Mouse (Mus musculus) intestine, embryonic 16.5 days (tissue): ENCODE data around the gene Sectm1b. TPM values are rescaled to one million over a fixed set of nuclear protein-coding genes. Genes with fewer than 3 reads are reported as not detected.
"Not testable (repeated sequence)": the region's sequence is repeated elsewhere in the genome, so short reads cannot be mapped to it uniquely, and the experiment has no call there.

Source experiments
- ATAC-seq: fragments of 200-750 bp; cut with Nextera tagmentation; 2 replicates; pipeline ENCODE4 v1.8.0; 2017; ENCODE audit warnings: moderate TSS enrichment, moderate library complexity
- H3K27ac ChIP-seq: fragments of 300-500 bp; sonication (generic); 2 replicates; pipeline ENCODE4 v1.5.1; 2014; ENCODE audit warnings: mild to moderate bottlenecking, low read length
- H3K27me3 ChIP-seq: fragments of 300-500 bp; sonication (generic); replicated peaks from 2 replicates; pipeline ENCODE4 v1.6.1; 2014; ENCODE audit warnings: low read length, control low read depth, mixed read lengths; ENCODE audit not compliant: control insufficient read depth, insufficient read depth
- H3K36me3 ChIP-seq: fragments of 300-500 bp; sonication (generic); 2 replicates; pipeline ENCODE4 v1.6.1; 2014; ENCODE audit warnings: low read length, control low read depth; ENCODE audit not compliant: control insufficient read depth, insufficient read depth
- H3K4me1 ChIP-seq: fragments of 300-500 bp; sonication (generic); 2 replicates; pipeline ENCODE4 v1.6.1; 2014; ENCODE audit warnings: low read length, control low read depth, mixed read lengths; ENCODE audit not compliant: control insufficient read depth, insufficient read depth
- H3K4me2 ChIP-seq: fragments of 300-500 bp; sonication (generic); 2 replicates; pipeline ENCODE4 v1.6.1; 2014; ENCODE audit warnings: low read depth, low read length, control low read depth
- H3K4me3 ChIP-seq: fragments of 300-500 bp; sonication (generic); 2 replicates; pipeline ENCODE4 v1.5.1; 2014; ENCODE audit warnings: mild to moderate bottlenecking, low read length
- H3K9ac ChIP-seq: fragments of 300-500 bp; sonication (generic); 2 replicates; pipeline ENCODE4 v1.6.1; 2014; ENCODE audit warnings: low read depth, low read length
- H3K9me3 ChIP-seq: fragments of 300-500 bp; sonication (generic); 2 replicates; pipeline ENCODE4 v1.6.1; 2016; ENCODE audit warnings: low read length, control low read depth; ENCODE audit not compliant: control insufficient read depth
- WGBS: fragments of 180-500 bp; shearing (Covaris S2); extraction: QIAGEN DNeasy Blood & Tissue Kit; methylation state at CpG from one replicate; pipeline ENCODE4 v1.1.7; 2014; 5-methylcytosine and 5-hydroxymethylcytosine counted together
- polyA plus RNA-seq: library from polyadenylated mRNA; unstranded; fragments of >200 nt; fragmentation: Nextera tagmentation; extraction: Ambion mirVana; gene quantifications from 2 replicates; pipeline ENCODE4 v1.2.1, GENCODE M21; 2015

Gene Sectm1b
- polyA plus RNA-seq, 1 experiment from 2014 or later: 0.93 TPM

DNA sequence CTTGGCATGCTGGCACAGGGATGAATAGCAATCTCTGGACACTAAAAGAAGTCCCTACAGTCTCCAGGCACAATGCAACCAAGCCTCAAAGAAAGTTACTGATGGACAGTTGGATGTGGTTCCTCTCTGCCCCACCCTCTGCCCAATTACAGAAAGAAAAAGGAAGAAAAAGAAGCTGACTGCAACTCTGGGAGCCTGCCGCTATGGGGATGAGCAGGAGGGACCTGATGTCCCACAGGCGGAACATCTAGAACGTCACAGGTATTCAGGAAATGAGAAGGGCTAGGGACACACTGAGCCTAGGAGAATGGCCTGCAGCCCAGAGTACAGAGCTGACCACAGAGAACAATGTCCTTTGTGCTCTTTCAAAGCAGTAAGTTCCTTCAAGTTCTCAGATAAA is 18.9 kb upstream of the Sectm1b start:
- Histone ChIP-seq H3K27ac (0 out of 2 replicates have a peak overlapping the region, but pooled peaks have one; percentile 24), H3K27me3 (no peaks in the 10 kb centered on the region), H3K36me3 (no peaks in the 10 kb centered on the region), H3K9ac (no peak overlapping the region), H3K4me1 (peaks cover 8% of the 10 kb centered on the region; the same call in 1 of the 2 replicates), H3K9me3 (no peaks in the 10 kb centered on the region), H3K4me2 (no peak overlapping the region), H3K4me3 (no peak overlapping the region)
- no peak for ATAC-seq
- WGBS: 88% methylated on average over 3 of the region's 3 CpGs

DNA sequence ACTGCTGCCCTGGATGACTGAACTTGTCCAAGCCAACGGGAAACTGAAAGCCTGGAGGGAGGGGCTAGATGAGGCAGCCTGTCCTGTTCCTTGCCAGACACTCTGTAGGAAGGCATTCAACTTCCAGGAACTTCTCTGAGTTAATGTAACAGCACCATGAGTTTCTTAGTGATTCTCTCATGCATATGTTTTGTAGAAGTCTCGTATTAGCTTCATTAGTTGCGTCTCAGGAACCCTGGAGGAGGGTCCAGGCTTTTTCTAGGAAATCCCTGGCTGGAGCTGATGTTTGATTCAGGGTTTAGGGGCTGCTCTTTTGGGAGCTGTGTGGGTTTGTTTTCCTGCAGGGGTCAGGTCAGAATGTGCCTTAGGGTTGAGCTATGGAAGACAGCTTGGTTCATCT is 17.8 kb upstream of the Sectm1b start, which contains the start of gene Sectm1a:
Sectm1a (minus strand) TSS at position 101 of the 400 bp plus-strand sequence.
- no peaks in the 10 kb centered on the region for H3K27me3 ChIP-seq
- no peak within 1 kb of the TSS for H3K27ac ChIP-seq
- H3K36me3 ChIP-seq: no peaks in the 10 kb centered on the region
- H3K4me2 ChIP-seq: no peak within 1 kb of the TSS
- WGBS: 65% methylated on average over 3 of the region's 3 CpGs
- no peak within 1 kb of the TSS for H3K4me3 ChIP-seq
- no peak within 1 kb of the TSS for H3K9ac ChIP-seq
- H3K9me3 ChIP-seq: no peaks in the 10 kb centered on the region
- ATAC-seq: no peak
- H3K4me1 ChIP-seq: peaks cover 8% of the 10 kb centered on the region; the same call in 1 of the 2 replicates

DNA sequence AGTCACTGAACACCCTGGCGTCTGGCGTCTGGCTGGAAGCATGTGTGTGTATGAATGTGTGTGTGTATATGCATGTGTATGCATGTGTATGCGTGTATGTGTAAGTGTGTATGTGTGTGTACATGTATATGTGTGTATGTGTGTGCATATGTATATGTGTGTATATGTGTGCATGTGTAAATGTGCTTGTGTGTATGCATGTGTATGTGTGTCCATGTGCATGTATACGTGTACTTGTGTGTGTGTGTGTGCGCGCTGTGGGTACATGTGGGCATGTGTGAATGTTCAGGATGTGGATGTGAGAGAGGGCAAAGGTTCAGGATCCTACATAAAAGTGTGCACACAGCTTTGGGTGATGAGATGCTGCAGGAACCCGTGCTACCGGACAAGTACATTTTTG is 17.0 kb upstream of the Sectm1b start:
- H3K9ac ChIP-seq: no peak overlapping the region
- H3K27me3 ChIP-seq: no peaks in the 10 kb centered on the region
- WGBS: 93% methylated on average over 8 of the region's 8 CpGs
- H3K4me1 ChIP-seq: peaks cover 8% of the 10 kb centered on the region; the same call in 1 of the 2 replicates
- no peaks in the 10 kb centered on the region for H3K9me3 ChIP-seq
- no peak overlapping the region for H3K4me2 ChIP-seq
- H3K4me3 ChIP-seq: no peak overlapping the region
- ATAC-seq: no peak
- H3K27ac ChIP-seq: no peak overlapping the region
- H3K36me3 ChIP-seq: no peaks in the 10 kb centered on the region

DNA sequence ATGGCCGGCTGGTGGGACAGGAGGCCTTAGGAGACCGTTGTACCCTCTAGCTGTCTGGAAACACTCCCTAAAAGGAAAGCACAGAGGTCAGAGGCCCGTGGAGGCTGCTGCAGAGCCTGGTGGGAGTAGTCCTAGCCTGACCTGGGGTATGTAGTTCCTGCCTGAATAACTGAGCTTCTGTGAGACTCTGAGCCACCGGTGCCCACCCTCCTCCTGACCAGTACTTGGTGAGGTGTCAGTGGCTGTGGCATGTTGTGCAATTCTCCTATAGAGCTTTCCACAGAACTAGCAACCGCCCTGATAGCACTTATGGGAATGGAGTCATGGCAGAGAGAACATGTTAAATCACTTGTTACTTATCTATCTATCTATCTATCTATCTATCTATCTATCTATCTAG is 12.3 kb upstream of the Sectm1b start:
- Histone ChIP-seq H3K4me3 (no peak overlapping the region), H3K4me1 (no peaks in the 10 kb centered on the region), H3K36me3 (no peaks in the 10 kb centered on the region), H3K9me3 (no peaks in the 10 kb centered on the region), H3K9ac (no peak overlapping the region), H3K4me2 (no peak overlapping the region), H3K27me3 (no peaks in the 10 kb centered on the region), H3K27ac (no peak overlapping the region)
- 71% methylated on average over 5 of the region's 5 CpGs for WGBS
- no peak for ATAC-seq

GRCm38 (mm10) chr11:121069662-121070061 is 6.3 kb upstream of the Sectm1b start:
- H3K36me3 ChIP-seq, H3K4me2 ChIP-seq, H3K27me3 ChIP-seq, H3K9me3 ChIP-seq, H3K9ac ChIP-seq, H3K4me1 ChIP-seq, ATAC-seq, H3K4me3 ChIP-seq, H3K27ac ChIP-seq: not testable (repeated sequence)
- 94% methylated on average over 11 of the region's 16 CpGs for WGBS

DNA sequence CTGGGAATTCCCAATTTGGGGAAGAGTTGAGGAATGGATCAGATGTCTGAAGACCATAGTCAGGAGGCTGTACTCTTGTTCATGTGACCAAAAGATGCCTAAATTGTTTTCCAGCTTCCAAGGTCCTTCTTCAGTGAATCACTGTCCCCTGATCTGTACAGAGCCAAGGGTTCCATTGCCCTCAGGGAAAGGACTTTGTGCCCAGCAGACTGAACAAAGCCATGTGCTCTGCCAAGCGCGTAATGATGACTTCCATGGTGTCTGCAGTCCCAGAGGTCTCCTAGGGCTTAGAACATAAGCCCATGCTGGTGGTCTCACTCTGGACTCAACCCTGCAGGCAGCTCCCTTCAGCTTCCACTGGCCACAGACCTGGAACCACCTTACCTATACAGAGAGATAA is 4.5 kb upstream of the Sectm1b start:
- Histone ChIP-seq H3K27ac (no peak overlapping the region), H3K9me3 (no peaks in the 10 kb centered on the region), H3K36me3 (no peaks in the 10 kb centered on the region), H3K9ac (no peak overlapping the region), H3K4me2 (no peak overlapping the region), H3K4me3 (no peak overlapping the region), H3K4me1 (no peaks in the 10 kb centered on the region), H3K27me3 (no peaks in the 10 kb centered on the region)
- 92% methylated on average over 2 of the region's 2 CpGs for WGBS
- no peak for ATAC-seq

- no peaks in the 10 kb centered on the region for H3K36me3 ChIP-seq
- WGBS: 64% methylated on average over 3 of the region's 3 CpGs
- no peak for ATAC-seq
- H3K9me3 ChIP-seq: no peaks in the 10 kb centered on the region
- H3K27ac ChIP-seq: no peak overlapping the region
- no peaks in the 10 kb centered on the region for H3K27me3 ChIP-seq
- H3K4me1 ChIP-seq: peaks cover 9% of the 10 kb centered on the region
- no peak overlapping the region for H3K4me3 ChIP-seq
- no peak overlapping the region for H3K9ac ChIP-seq
- H3K4me2 ChIP-seq: no peak overlapping the region
These were observed 828 bp upstream of the Sectm1b start for GRCm38 (mm10) chr11:121064197-121064596.

DNA sequence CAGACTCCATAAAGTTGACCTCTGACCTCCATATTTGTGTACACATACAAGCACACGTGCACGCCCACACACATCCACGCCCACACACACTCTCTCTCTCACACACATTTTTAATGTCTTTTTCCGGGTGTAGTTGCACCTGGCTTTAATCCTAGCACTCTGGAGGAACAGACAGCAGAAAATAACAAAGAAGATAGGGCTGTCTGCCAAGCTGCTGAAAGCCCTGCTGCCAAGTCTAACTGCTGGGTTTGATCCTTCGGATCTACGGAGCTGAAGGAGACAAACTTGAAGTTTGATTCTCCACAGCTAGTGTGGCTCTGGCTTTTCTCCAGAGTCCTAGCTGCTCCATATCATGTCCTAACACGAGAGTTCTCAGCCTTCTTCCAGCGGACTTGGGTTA is 1.8 kb downstream of the Sectm1b start:
- H3K27me3 ChIP-seq: no peaks in the 10 kb centered on the region
- no peak overlapping the region for H3K4me3 ChIP-seq
- 44% methylated on average over 8 of the region's 8 CpGs for WGBS
- H3K4me2 ChIP-seq: no peak overlapping the region
- no peaks in the 10 kb centered on the region for H3K36me3 ChIP-seq
- peak overlapping the region; percentile 36; the same call in 1 of the 2 replicates for H3K27ac ChIP-seq
- H3K9ac ChIP-seq: no peak overlapping the region
- peaks cover 16% of the 10 kb centered on the region for H3K4me1 ChIP-seq
- no peak for ATAC-seq
- H3K9me3 ChIP-seq: no peaks in the 10 kb centered on the region

DNA sequence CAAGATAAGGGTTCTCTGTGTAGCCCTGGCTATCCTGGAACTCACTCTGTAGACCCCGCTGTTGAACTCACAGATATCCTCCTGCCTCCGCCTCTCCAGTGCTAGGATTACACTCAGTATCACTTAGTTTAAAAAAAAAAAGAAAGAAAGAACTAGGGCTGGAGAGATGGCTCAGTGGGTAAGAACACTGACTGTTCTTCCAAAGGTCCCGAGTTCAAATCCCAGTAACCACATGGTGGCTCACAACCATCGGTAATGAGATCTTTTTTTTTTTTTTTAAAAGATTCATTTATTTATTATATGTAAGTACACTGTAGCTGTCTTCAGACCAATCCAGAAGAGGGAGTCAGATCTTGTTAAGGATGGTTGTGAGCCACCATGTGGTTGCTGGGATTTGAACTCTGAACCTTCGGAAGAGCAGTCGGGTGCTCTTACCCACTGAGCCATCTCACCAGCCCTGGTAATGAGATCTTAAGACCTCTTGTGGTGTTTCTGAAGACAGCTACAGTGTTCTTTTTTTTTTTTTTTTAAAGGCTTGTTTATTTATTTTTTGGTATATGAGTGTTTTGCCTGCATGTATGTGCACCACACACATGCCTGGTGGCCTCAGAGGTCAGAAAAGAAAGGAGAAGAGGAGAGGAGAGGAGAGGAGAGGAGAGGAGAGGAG is 2.8 kb downstream of the Sectm1b start:
- 87% methylated on average over 6 of the region's 6 CpGs for WGBS
- not testable (repeated sequence) for ATAC-seq, H3K9me3 ChIP-seq, H3K27ac ChIP-seq, H3K36me3 ChIP-seq, H3K9ac ChIP-seq, H3K4me3 ChIP-seq, H3K4me2 ChIP-seq, H3K27me3 ChIP-seq
- H3K4me1 ChIP-seq: peaks cover 23% of the 10 kb centered on the region

DNA sequence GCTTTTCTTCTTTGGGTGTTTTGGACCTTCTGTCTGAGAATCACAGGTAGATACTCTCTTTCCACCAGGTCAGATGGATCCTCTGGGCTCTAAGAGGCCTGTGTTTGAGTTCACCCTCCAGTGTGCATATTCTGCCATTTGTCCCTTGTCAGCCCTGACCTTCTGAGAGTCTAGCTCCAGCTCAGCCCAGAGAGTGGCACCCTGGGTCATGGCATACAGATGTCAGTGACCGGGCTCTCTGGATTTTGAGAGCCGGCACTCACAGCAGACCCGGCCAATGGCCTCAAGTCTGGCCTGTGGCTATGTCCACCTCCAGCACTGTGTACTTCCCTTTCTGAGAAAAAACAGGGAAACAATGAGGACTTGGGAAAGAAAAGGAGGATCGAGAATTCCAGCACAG is 3.9 kb downstream of the Sectm1b start:
- no peak for ATAC-seq
- no peak overlapping the region for H3K9ac ChIP-seq
- no peak overlapping the region for H3K27ac ChIP-seq
- H3K9me3 ChIP-seq: no peaks in the 10 kb centered on the region
- no peaks in the 10 kb centered on the region for H3K27me3 ChIP-seq
- no peak overlapping the region for H3K4me2 ChIP-seq
- 95% methylated on average over 4 of the region's 4 CpGs for WGBS
- H3K4me3 ChIP-seq: no peak overlapping the region
- H3K36me3 ChIP-seq: no peaks in the 10 kb centered on the region
- peaks cover 23% of the 10 kb centered on the region for H3K4me1 ChIP-seq
